ENCODE assay signal across 8 mouse cellular contexts in the genomic region with DNA sequence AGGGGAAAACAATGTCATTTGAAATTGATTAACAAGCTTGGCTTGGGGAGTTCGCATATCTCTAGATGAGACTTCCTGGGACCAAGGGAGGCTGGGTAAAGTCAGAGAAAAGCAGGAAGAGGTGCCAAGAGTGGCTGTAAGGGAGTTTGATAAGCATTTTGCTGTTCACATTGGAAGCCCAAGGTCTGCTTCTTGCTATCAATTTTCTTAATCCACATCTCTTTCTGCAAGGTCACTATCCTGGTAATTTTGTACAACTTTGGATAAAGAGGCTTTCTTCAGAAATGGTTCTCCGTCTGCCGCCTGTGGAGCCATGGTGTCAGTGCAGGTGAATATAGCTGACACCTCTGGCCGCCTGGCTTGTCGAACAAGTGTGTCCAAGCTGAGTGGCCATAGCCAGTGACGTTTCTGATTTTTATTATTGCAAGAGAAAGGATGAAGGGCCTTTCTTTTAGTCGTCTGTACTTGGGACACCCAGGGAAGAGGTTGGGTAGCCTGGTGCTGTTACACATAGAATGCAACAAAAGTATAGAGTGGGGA. TPM values are rescaled to one million over a fixed set of nuclear protein-coding genes. Genes with fewer than 3 reads are reported as not detected.
DNase-seq lines count a peak whose midpoint lies in the region; ATAC-seq and TF ChIP-seq lines count a peak whose summit lies in the region.

No protein-coding gene starts in this region.

- intact Hi-C loops in left cerebral cortex, postnatal 4 days (cut with DNase I) = loop anchor here (10.0 kb wide), 1 partner anchor 70 kb away; no protein-coding TSS in a partner anchor

- peaks cover 9% of the 10 kb centered on the region for H3K36me3 ChIP-seq in small intestine, adult 2 months (ENCODE audit: control insufficient read depth, insufficient read depth, low read length)

- WGBS in small intestine, adult 2 months = 2% methylated on average over 7 of the region's 7 CpGs

- ATAC-seq in megakaryocyte, adult 5-6 weeks (ENCODE audit: poor library complexity, severe bottlenecking) = peak; percentile 62

- DNase-seq in left cerebral cortex, postnatal 4 days = peak; percentile 48
- no peak for DNase-seq in left cerebral cortex, adult 8-10 months (ENCODE audit: low spot score in 2 of 2)
- peak; percentile 20 for DNase-seq in gonadal fat pad, adult 2 months (ENCODE audit: low read depth)
- peak; percentile 49 to 69 for DNase-seq in kidney, postnatal 36 days
- no peak for DNase-seq in gastrocnemius, adult 18-20 months (ENCODE audit: low spot score)

- TF ChIP-seq POLR2A in bone marrow macrophage, adult 2 months (IDR thresholded peaks at IDR 0.05; ENCODE audit: borderline replicate concordance, low read depth, low read length) = no peak
- no peak for TF ChIP-seq POLR2A in small intestine, adult 2 months (IDR thresholded peaks at IDR 0.05; ENCODE audit: low read depth, low read length)

- no peaks in the 10 kb centered on the region for H3K27me3 ChIP-seq in small intestine, adult 2 months (ENCODE audit: control insufficient read depth, insufficient read depth, low read length)

- TF ChIP-seq CTCF in bone marrow macrophage, adult 2 months (IDR thresholded peaks at IDR 0.05; ENCODE audit: low read depth, low read length) = no peak
- peak; percentile 59; the same call in 1 of the 2 replicates for TF ChIP-seq CTCF in small intestine, adult 2 months (IDR thresholded peaks at IDR 0.05; ENCODE audit: extremely low read depth, insufficient read length, insufficient replicate concordance, low read depth, low read length)

- peak overlapping the region; percentile 59 for H3K27ac ChIP-seq in bone marrow macrophage, adult 2 months (ENCODE audit: insufficient read depth, low read depth, low read length)
- peak overlapping the region; percentile 96 for H3K27ac ChIP-seq in small intestine, adult 2 months (ENCODE audit: insufficient read depth, low read depth, low read length)

- peaks cover 24% of the 10 kb centered on the region for H3K4me1 ChIP-seq in bone marrow macrophage, adult 2 months (ENCODE audit: control insufficient read depth, insufficient read depth, low read length)
- peaks cover 13% of the 10 kb centered on the region; the same call in 1 of the 2 replicates for H3K4me1 ChIP-seq in small intestine, adult 2 months (ENCODE audit: control insufficient read depth, insufficient read depth, insufficient read length, low read length)

- H3K4me3 ChIP-seq in bone marrow macrophage, adult 2 months (ENCODE audit: insufficient read depth, low read length) = peak overlapping the region; percentile 64
- H3K4me3 ChIP-seq in small intestine, adult 2 months (ENCODE audit: low read depth, low read length) = peak overlapping the region; percentile 87

RNA-seq across cellular contexts. Expression of a gene that starts 0.5 kb away (rescaled TPM):
- 100 to 1,000 TPM; 202 to 213 TPM for total RNA-seq in left cerebral cortex, postnatal 4 days (2021)
- total RNA-seq in left cerebral cortex, adult 8-10 months (2022) = 10 to 100 TPM; 77.3 to 84.9 (median 82.7) TPM
- 48.1 and 50.0 TPM in 2 replicates for polyA plus RNA-seq in bone marrow macrophage, adult 2 months (2012; ENCODE audit: insufficient read depth, insufficient read length, missing spikeins)
- polyA plus RNA-seq in gonadal fat pad, adult 2 months (2012; rRNA removed) = 76.3 and 87.6 TPM in 2 replicates
- total RNA-seq in megakaryocyte, adult 5-6 weeks (2015) = 18.2 and 21.0 TPM in 2 replicates
- total RNA-seq in megakaryocyte, adult 5-6 weeks (2017) = 41.8 and 54.2 TPM in 2 replicates
- 56.2 and 84.5 TPM in 2 replicates for polyA plus RNA-seq in small intestine, adult 2 months (2012; rRNA removed)
- 10 to 100 TPM; 37.0 to 44.9 TPM for total RNA-seq in gastrocnemius, adult 18-20 months (2021)

RNA-seq across cellular contexts. Expression of a gene that starts 5.2 kb away (rescaled TPM):
- total RNA-seq in left cerebral cortex, postnatal 4 days (2021) = 1 to 10 TPM; 3.9 to 4.0 TPM
- 1 to 10 TPM in 3 of 4 experiments, under 1 TPM in 1; 0.81 to 2.3 (median 1.2) TPM for total RNA-seq in left cerebral cortex, adult 8-10 months (2022)
- not detected in 2 replicates for polyA plus RNA-seq in bone marrow macrophage, adult 2 months (2012; ENCODE audit: insufficient read depth, insufficient read length, missing spikeins)
- polyA plus RNA-seq in gonadal fat pad, adult 2 months (2012; rRNA removed) = 2.1 and 2.4 TPM in 2 replicates
- total RNA-seq in megakaryocyte, adult 5-6 weeks (2015) = not detected in 2 replicates
- not detected in 2 replicates for total RNA-seq in megakaryocyte, adult 5-6 weeks (2017)
- 0.33 and 1.2 TPM in 2 replicates for polyA plus RNA-seq in small intestine, adult 2 months (2012; rRNA removed)
- 1 to 10 TPM; 2.0 to 3.3 TPM for total RNA-seq in gastrocnemius, adult 18-20 months (2021)

RNA-seq across cellular contexts. Expression of a gene that starts 56.5 kb away (rescaled TPM):
- total RNA-seq in left cerebral cortex, postnatal 4 days (2021) = not detected
- total RNA-seq in left cerebral cortex, adult 8-10 months (2022) = not detected
- polyA plus RNA-seq in bone marrow macrophage, adult 2 months (2012; ENCODE audit: insufficient read depth, insufficient read length, missing spikeins) = not detected in 2 replicates
- polyA plus RNA-seq in gonadal fat pad, adult 2 months (2012; rRNA removed) = 0.61 and 0.92 TPM in 2 replicates
- not detected in 2 replicates for total RNA-seq in megakaryocyte, adult 5-6 weeks (2015)
- total RNA-seq in megakaryocyte, adult 5-6 weeks (2017) = not detected in 2 replicates
- polyA plus RNA-seq in small intestine, adult 2 months (2012; rRNA removed) = 4.3 and 9.7 TPM in 2 replicates
- total RNA-seq in gastrocnemius, adult 18-20 months (2021) = not detected

Comparison
In these comparisons a context has a peak if more than half of its experiments do, and no peak if none do; other contexts are left out.
1. DNase-seq: peak in left cerebral cortex, postnatal 4 days (single experiment), gonadal fat pad, adult 2 months (single experiment) and kidney, postnatal 36 days (2 of 2); none in left cerebral cortex, adult 8-10 months (0 of 2) and gastrocnemius, adult 18-20 months (single experiment).